Mouse (Mus musculus) stomach, embryonic 16.5 days (tissue): ENCODE measurements around the gene Slc37a1. TPM values are rescaled to one million over a fixed set of nuclear protein-coding genes. Genes with fewer than 3 reads are reported as not detected.
A peak's percentile ranks its signal among the peaks of the same experiment; 100 is the strongest.

Experiments
- ATAC-seq: fragments of 200-750 bp; cut with Nextera tagmentation; 2 replicates; pipeline ENCODE4 v1.8.0; 2017; ENCODE audit warnings: moderate number of reproducible peaks, moderate TSS enrichment; ENCODE audit not compliant: insufficient read depth, low FRiP score
- H3K27ac ChIP-seq: fragments of 300-500 bp; sonication (generic); 2 replicates; pipeline ENCODE4 v1.5.1; 2014; ENCODE audit warnings: low read length
- H3K27me3 ChIP-seq: fragments of 300-500 bp; sonication (generic); 2 replicates; pipeline ENCODE4 v1.6.1; 2014; ENCODE audit warnings: low read length, control low read depth, mixed read lengths; ENCODE audit not compliant: control insufficient read depth, insufficient read depth
- H3K36me3 ChIP-seq: fragments of 300-500 bp; sonication (generic); 2 replicates; pipeline ENCODE4 v1.6.1; 2014; ENCODE audit warnings: low read length; ENCODE audit not compliant: control insufficient read depth, insufficient read depth
- H3K4me1 ChIP-seq: fragments of 300-500 bp; sonication (generic); 2 replicates; pipeline ENCODE4 v1.6.1; 2014; ENCODE audit warnings: low read length, control low read depth, mixed read lengths; ENCODE audit not compliant: control insufficient read depth, insufficient read depth
- H3K4me2 ChIP-seq: fragments of 300-500 bp; sonication (generic); 2 replicates; pipeline ENCODE4 v1.6.1; 2014; ENCODE audit warnings: low read depth, low read length, mixed read lengths
- H3K4me3 ChIP-seq: fragments of 300-500 bp; sonication (generic); replicated peaks from 2 replicates; pipeline ENCODE4 v1.5.1; 2014; ENCODE audit warnings: mild to moderate bottlenecking, low read length
- H3K9ac ChIP-seq: fragments of 300-500 bp; sonication (generic); 2 replicates; pipeline ENCODE4 v1.6.1; 2014; ENCODE audit warnings: low read length
- H3K9me3 ChIP-seq: fragments of 300-500 bp; sonication (generic); replicated peaks from 2 replicates; pipeline ENCODE4 v1.6.1; 2016; ENCODE audit warnings: low read length, control low read depth; ENCODE audit not compliant: control insufficient read depth
- whole genome bisulfite sequencing: fragments of 180-500 bp; shearing (Covaris S2); extraction: QIAGEN DNeasy Blood & Tissue Kit; methylation state at CpG from one replicate; pipeline ENCODE4 v1.1.7; 2014; 5-methylcytosine and 5-hydroxymethylcytosine counted together
- polyA plus RNA-seq: library from polyadenylated mRNA; unstranded; fragments of >200 nt; fragmentation: Nextera tagmentation; extraction: Ambion mirVana; gene quantifications from 2 replicates; pipeline ENCODE4 v1.2.1, GENCODE M21; 2015

The Slc37a1 gene
- polyA plus RNA-seq, 1 experiment from 2014 or later, result 16.1 TPM

DNA sequence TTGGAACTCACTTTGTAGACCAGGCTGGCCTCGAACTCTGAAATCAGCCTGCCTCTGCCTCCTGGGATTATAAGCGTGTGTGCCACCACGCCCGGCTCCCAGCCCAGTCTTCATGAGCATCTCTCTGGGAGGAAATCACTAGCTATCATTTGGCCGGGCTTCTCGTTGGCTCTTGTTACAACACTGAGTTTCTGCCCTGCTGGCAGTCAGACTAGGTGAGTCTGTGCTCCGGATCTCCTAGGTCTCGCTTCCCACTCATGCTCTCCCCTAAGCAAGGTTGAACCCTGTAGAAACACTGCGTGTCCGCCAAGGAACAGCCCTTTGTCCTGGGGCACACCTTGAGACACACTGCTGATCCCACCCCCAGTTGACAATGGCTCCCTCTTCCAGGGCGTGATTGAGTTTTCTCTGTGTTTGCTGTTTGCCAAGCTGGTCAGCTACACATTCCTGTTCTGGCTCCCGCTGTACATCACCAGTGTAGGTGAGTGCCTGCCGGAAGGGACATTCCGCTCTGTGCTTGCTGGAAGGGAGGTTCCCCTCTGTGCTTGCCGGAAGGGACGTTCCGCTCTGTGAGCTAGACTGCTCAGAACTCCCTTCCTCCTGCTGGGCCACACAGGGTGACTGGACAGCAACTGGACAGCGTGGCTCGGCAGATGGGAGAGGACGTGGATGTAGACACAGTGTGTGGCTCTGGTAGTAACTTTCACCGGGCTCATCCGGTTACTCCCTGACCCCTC is 48.9 kb downstream of the Slc37a1 start:
- 73% methylated on average over 22 of the region's 22 CpGs for WGBS
- H3K27ac ChIP-seq, result no peak overlapping the region

DNA sequence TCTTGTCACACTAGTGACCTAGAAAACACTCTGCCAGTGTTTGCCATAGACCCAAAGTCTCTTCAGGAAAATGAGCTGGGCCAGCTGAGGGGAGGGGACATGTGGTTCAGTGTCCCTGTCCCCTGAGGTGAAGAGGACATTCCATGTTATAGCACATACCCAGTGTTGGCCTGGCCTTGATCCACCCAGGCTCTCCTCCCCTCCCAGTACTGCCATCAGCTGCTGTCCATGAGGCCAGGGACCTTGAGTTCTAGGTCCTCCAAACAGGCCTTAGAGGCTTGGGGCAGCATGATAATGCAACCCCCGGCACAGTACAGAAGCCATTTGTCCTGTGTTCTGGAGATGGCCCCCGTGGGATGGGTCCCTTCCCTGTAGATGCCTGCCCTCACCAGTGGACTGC is 53.2 kb downstream of the Slc37a1 start:
- Histone ChIP-seq H3K27ac (no peak overlapping the region), H3K9ac (no peak overlapping the region), H3K9me3 (no peaks in the 10 kb centered on the region), H3K4me2 (no peak overlapping the region), H3K36me3 (no peaks in the 10 kb centered on the region; the same call in 1 of the 2 replicates), H3K27me3 (no peaks in the 10 kb centered on the region), H3K4me1 (no peaks in the 10 kb centered on the region), H3K4me3 (no peak overlapping the region)
- WGBS, result 92% methylated on average over 2 of the region's 2 CpGs
- no peak for ATAC-seq

More for the DNA sequence above, 48.9 kb downstream of the Slc37a1 start:
- Histone ChIP-seq H3K36me3 (no peaks in the 10 kb centered on the region; the same call in 1 of the 2 replicates), H3K9ac (no peak overlapping the region), H3K4me3 (no peak overlapping the region), H3K9me3 (no peaks in the 10 kb centered on the region), H3K4me2 (no peak overlapping the region), H3K27me3 (no peaks in the 10 kb centered on the region), H3K4me1 (no peaks in the 10 kb centered on the region)
- peak; percentile 30; the same call in 1 of the 2 replicates for ATAC-seq

DNA sequence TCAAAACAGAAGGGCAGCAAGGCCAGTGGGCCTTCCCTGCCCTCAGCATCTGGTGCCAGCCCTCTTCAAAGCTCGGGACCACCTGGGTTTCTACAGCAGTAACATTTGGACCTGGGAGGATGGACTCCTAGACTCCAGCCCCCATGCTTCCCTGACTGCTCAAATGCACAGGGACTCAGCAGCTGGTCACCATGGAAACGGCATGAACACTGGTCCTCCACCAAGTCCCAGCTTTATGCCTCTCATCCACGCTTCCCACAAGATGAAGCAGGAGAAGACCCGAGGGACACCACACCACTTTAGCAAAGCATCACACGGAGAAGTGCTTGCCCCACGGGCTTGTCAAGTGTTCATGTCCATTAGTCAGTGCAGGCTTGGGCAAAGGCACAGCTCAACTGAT is 55.6 kb downstream of the Slc37a1 start:
- WGBS, result 67% methylated on average over 6 of the region's 6 CpGs

DNA sequence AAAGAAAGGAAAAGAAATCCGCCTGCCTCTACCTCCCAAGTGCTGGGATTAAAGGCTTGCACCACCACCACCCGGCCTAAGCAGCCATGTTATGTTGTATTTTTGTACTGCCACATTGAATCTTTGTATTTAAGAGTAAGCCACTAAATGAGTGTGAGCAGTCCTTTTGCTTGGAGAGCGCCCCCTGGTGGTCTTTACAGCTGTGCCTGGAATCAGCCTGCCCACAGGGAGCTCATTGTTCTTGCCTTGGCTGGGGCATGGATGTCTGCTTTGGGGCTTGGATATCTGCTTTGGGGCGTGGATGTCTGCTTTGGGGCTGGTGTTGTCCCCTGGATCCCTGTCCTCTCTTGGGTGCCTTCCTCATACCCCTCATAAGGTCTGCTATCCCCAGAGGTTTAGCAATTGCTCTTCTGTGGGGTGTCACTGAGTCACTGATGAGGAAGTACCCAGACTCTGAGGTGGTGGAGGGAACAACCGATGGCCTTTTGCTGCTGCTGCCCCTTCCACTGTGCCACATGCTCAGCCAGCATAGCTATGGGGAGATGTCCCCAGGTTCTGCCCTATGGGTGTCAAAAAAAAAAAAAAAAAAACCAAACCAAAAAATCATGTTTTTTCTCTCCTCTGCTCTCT is 57.7 kb downstream of the Slc37a1 start:
- no peaks in the 10 kb centered on the region for H3K27me3 ChIP-seq
- H3K9ac ChIP-seq, result no peak overlapping the region
- H3K9me3 ChIP-seq, result no peaks in the 10 kb centered on the region
- no peaks in the 10 kb centered on the region for H3K4me1 ChIP-seq
- no peaks in the 10 kb centered on the region for H3K36me3 ChIP-seq
- no peak overlapping the region for H3K4me2 ChIP-seq
- no peak for ATAC-seq
- 48% methylated on average over 5 of the region's 5 CpGs for WGBS
- no peak overlapping the region for H3K4me3 ChIP-seq
- no peak overlapping the region for H3K27ac ChIP-seq

More for the DNA sequence above, 55.6 kb downstream of the Slc37a1 start:
- ATAC-seq, result no peak
- H3K27me3 ChIP-seq, result no peaks in the 10 kb centered on the region
- H3K9ac ChIP-seq, result no peak overlapping the region
- H3K4me1 ChIP-seq, result no peaks in the 10 kb centered on the region
- no peak overlapping the region for H3K4me3 ChIP-seq
- no peaks in the 10 kb centered on the region for H3K9me3 ChIP-seq
- no peaks in the 10 kb centered on the region for H3K36me3 ChIP-seq
- H3K27ac ChIP-seq, result no peak overlapping the region
- no peak overlapping the region for H3K4me2 ChIP-seq

DNA sequence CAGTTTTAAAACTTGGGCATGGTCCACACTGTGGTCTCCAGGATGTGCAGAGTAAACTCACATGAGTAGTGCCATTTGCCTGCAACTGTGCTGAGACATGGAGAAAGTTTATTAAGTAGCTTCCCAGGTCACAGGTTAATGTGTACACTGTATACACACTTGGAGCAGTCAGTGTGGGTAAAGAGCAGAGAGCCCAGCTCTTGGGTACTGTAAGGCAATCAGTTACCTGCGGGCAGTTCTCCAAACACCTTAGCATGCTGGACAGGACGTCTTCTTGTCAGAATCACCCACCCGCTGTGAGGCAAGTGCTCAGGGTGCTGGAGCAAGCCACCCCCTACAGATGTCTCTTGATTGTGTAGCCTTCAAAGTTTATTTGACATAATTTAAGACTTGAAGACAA is 58.2 kb downstream of the Slc37a1 start:
- Histone ChIP-seq H3K27ac (no peak overlapping the region), H3K36me3 (no peaks in the 10 kb centered on the region), H3K4me2 (no peak overlapping the region), H3K4me1 (no peaks in the 10 kb centered on the region), H3K9me3 (no peaks in the 10 kb centered on the region), H3K27me3 (no peaks in the 10 kb centered on the region), H3K9ac (no peak overlapping the region), H3K4me3 (no peak overlapping the region)
- WGBS, result 67% methylated on average over 3 of the region's 3 CpGs
- no peak for ATAC-seq

DNA sequence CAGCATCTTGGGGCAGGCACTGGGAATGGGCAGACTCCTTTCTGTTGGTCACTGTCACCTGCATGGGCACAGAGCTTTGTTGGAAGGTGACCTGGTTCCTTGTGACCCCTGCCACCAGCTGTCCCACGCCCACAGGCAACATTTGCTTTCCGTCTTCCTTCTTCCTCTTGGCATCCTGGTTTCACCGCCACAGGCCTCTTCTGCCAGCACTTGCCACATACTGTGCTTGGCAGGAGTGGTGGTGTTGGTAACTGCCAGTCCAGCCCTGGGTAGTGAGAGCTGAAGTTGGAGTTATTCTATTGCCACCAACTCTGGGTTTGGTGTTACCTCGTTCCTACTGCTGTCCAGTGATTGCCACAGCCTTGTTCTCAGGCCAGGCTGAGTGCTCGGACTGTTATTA is 61.5 kb downstream of the Slc37a1 start:
- Histone ChIP-seq H3K4me2 (no peak overlapping the region), H3K4me3 (no peak overlapping the region), H3K27ac (no peak overlapping the region), H3K9ac (no peak overlapping the region), H3K27me3 (no peaks in the 10 kb centered on the region), H3K4me1 (no peaks in the 10 kb centered on the region), H3K9me3 (no peaks in the 10 kb centered on the region), H3K36me3 (no peaks in the 10 kb centered on the region)
- no peak for ATAC-seq
- 87% methylated on average over 5 of the region's 5 CpGs for WGBS

DNA sequence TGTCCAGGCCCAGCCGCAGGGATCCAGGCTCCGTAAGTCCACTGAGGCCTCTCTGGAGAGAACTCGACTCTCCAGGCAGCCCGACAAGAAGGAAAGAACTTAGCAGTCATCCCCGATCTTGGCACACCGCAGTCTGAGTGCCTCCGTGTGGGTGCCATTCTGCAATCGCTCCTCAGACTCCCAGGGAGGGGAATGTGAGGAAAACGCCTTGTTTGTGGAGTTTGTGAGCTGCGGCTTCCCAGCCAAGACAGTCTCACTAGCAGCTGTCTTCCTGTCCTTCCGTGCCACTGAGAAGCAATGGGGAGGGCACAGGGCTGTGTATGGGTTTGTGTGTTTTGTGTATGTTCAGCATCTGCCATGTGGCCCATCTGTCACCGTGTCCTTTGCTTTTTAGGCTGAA is 62.8 kb downstream of the Slc37a1 start:
- Histone ChIP-seq H3K27me3 (no peaks in the 10 kb centered on the region), H3K4me1 (no peaks in the 10 kb centered on the region), H3K4me2 (no peak overlapping the region), H3K27ac (no peak overlapping the region), H3K9ac (no peak overlapping the region), H3K9me3 (no peaks in the 10 kb centered on the region), H3K4me3 (no peak overlapping the region), H3K36me3 (no peaks in the 10 kb centered on the region)
- ATAC-seq, result no peak
- 88% methylated on average over 12 of the region's 12 CpGs for WGBS

DNA sequence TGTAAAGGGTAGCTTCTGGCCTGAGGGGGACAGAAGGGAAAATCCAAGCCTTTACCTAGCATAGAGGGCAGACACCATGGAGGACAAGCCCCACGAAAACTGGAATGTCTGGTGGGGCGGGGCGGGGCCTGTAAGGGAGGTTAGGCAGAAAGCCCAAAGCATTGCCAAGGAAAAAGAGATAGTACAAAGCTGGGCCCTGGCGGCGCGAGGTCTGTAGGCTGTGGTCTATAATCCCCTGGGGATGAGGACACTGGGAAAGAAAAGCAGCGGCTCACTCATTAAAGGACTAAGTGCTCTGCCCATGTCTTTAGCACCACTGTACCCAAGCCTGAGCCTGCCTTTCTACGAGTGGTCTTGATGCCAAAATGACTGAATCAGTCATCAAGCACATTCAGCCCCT is 65.4 kb downstream of the Slc37a1 start:
- Histone ChIP-seq H3K9ac (no peak overlapping the region), H3K4me1 (no peaks in the 10 kb centered on the region; the same call in 1 of the 2 replicates), H3K4me3 (no peak overlapping the region), H3K27me3 (no peaks in the 10 kb centered on the region), H3K27ac (no peak overlapping the region), H3K9me3 (no peaks in the 10 kb centered on the region), H3K4me2 (no peak overlapping the region), H3K36me3 (no peaks in the 10 kb centered on the region)
- 62% methylated on average over 8 of the region's 8 CpGs for WGBS
- no peak for ATAC-seq

DNA sequence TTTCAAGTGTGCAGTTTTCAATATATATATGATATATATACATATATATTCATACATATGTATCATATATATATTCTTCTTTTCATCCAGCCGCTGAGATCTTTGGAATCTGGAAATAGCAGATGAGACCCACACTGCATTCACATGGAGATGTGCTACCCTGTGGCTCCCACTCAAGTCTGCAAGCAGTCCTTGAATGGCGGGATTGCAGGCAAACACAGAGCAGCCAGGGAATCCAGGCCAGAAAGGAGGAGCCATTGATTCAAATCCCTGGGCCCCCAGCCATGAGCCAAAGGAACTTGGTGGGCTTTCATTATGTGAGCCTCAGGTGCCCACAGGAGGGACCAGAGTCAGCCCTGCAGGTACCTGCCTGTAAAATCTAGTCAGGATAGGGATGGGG is 66.7 kb downstream of the Slc37a1 start:
- Histone ChIP-seq H3K4me3 (no peak overlapping the region), H3K9me3 (no peaks in the 10 kb centered on the region), H3K27me3 (no peaks in the 10 kb centered on the region), H3K9ac (no peak overlapping the region), H3K27ac (no peak overlapping the region), H3K36me3 (no peaks in the 10 kb centered on the region), H3K4me1 (no peaks in the 10 kb centered on the region; the same call in 1 of the 2 replicates), H3K4me2 (no peak overlapping the region)
- ATAC-seq, result no peak
- WGBS, result 89% methylated on average over 2 of the region's 2 CpGs
